Mouse (Mus musculus): ENCODE measurements around the gene Got1.
A peak's percentile ranks its signal among the peaks of the same experiment; 100 is the strongest.

Gene Got1

GRCm38 (mm10) chr19:43524187-43525103, at the start of gene Got1:
Gene Got1, minus strand, starts transcription at chr19:43524605.
- DNase-seq (ENCODE audit: low spot score): peak; percentile 96

GRCm38 (mm10) chr19:43570831-43571790, 46.7 kb upstream of the Got1 start:
- peak; percentile 60 for DNase-seq (ENCODE audit: low spot score)

- DNase-seq (ENCODE audit: low spot score): no peak
These were observed 44.7 kb upstream of the Got1 start for GRCm38 (mm10) chr19:43569133-43569532.

- no peak for DNase-seq (ENCODE audit: low spot score)
These were observed 43.9 kb upstream of the Got1 start for GRCm38 (mm10) chr19:43568298-43568697.

GRCm38 (mm10) chr19:43563166-43563565, 38.8 kb upstream of the Got1 start:
- DNase-seq (ENCODE audit: low spot score): no peak

- no peak for DNase-seq (ENCODE audit: low spot score)
These were observed 37.4 kb upstream of the Got1 start for GRCm38 (mm10) chr19:43561841-43562240.

- no peak for DNase-seq (ENCODE audit: low spot score)
These were observed 35.8 kb upstream of the Got1 start for GRCm38 (mm10) chr19:43560244-43560643.

- DNase-seq (ENCODE audit: low spot score): no peak
These were observed 27.1 kb upstream of the Got1 start for GRCm38 (mm10) chr19:43551493-43551890.

GRCm38 (mm10) chr19:43550706-43551492, 26.5 kb upstream of the Got1 start:
- no peak for DNase-seq (ENCODE audit: low spot score)

- no peak for DNase-seq (ENCODE audit: low spot score)
These were observed 23.7 kb upstream of the Got1 start for GRCm38 (mm10) chr19:43548060-43548459.

GRCm38 (mm10) chr19:43546337-43547117, 22.1 kb upstream of the Got1 start:
- no peak for DNase-seq (ENCODE audit: low spot score)

GRCm38 (mm10) chr19:43535372-43535771, 11.0 kb upstream of the Got1 start:
- DNase-seq (ENCODE audit: low spot score): no peak

- no peak for DNase-seq (ENCODE audit: low spot score)
These were observed 6.5 kb upstream of the Got1 start for GRCm38 (mm10) chr19:43530921-43531320.

- DNase-seq (ENCODE audit: low spot score): peak; percentile 81
These were observed 5.9 kb upstream of the Got1 start for GRCm38 (mm10) chr19:43530197-43530770.

GRCm38 (mm10) chr19:43528056-43528587, 3.7 kb upstream of the Got1 start:
- no peak for DNase-seq (ENCODE audit: low spot score)

GRCm38 (mm10) chr19:43527131-43527530, 2.7 kb upstream of the Got1 start:
- DNase-seq (ENCODE audit: low spot score): no peak

GRCm38 (mm10) chr19:43526025-43526424, 1.6 kb upstream of the Got1 start:
- DNase-seq (ENCODE audit: low spot score): no peak

GRCm38 (mm10) chr19:43525566-43525965, 1.2 kb upstream of the Got1 start:
- no peak for DNase-seq (ENCODE audit: low spot score)

GRCm38 (mm10) chr19:43525104-43525482, 688 bp upstream of the Got1 start:
- DNase-seq (ENCODE audit: low spot score): peak; percentile 71

GRCm38 (mm10) chr19:43523551-43523950, 854 bp downstream of the Got1 start:
- peak; percentile 40 for DNase-seq (ENCODE audit: low spot score)
